ENCODE assay signal across 9 mouse cellular contexts in the genomic region with DNA sequence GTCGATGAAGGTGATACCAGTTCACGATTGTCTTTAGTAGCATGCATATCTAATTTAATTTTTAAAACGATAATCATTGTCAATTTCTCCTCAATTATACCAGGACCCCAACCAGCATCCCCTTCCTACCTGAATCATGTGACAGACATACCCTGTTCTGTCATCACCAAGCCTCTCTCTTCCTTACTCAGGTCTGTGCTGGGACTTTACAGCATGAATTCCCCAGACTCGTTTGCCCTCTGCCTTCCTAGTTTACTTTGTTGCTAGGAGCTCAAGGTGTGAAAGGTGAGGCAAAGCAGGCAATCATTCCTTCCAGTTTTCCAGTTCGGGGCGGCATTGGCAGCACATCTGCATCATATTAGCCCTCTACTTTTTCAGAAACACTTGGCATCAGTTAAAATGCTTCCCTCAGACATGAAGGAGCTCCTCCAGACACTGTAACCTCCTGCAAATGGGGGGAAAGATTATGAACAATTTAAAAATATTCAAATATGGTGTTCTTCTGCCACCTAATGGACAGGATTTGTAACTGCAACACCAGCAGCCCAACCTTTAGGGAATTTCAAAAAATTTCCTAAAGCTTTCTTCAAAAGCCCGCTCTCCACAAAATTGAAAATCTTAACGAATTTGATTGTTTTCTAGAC. TPM values are rescaled to one million over a fixed set of nuclear protein-coding genes. Genes with fewer than 3 reads are reported as not detected.
DNase-seq lines count a peak whose midpoint lies in the region; ATAC-seq and TF ChIP-seq lines count a peak whose summit lies in the region.
"Had no signal": no experiment of that assay in that cellular context is flagged by ENCODE, and none has a peak within 500 bp of the region (broad histone marks: within the 10 kb centered on the region; RNA-seq: fewer than 3 reads in every experiment).

No protein-coding gene starts in this region.

- peak; percentile 27 to 32 for DNase-seq in left cerebral cortex, postnatal 14 days (ENCODE audit: low spot score in 2 of 2)
- no peak for DNase-seq in left cerebral cortex, postnatal 4 days
- peak; percentile 2 for DNase-seq in Patski (ENCODE audit: low read depth, low spot score)
- DNase-seq in forebrain, embryonic 11.5 days (ENCODE audit: low spot score) = no peak
- peak; percentile 11 for DNase-seq in lung, postnatal 10 days
- DNase-seq in urinary bladder, postnatal 4 days (ENCODE audit: low spot score in 2 of 2) = no peak
- no peak for DNase-seq in thymus, adult 2 months

- no peak overlapping the region for H3K9ac ChIP-seq in forebrain, embryonic 11.5 days (ENCODE audit: low read length)
- 0 out of 2 replicates have a peak overlapping the region, but pooled peaks have one; percentile 23 for H3K9ac ChIP-seq in stomach, embryonic 16.5 days (ENCODE audit: low read length)

- intact Hi-C loops in left cerebral cortex, postnatal 14 days (cut with DNase I) = no loop called here
- intact Hi-C loops in left cerebral cortex, postnatal 4 days (cut with DNase I) = no loop called here

- H3K4me3 ChIP-seq in forebrain, embryonic 11.5 days (ENCODE audit: low read depth, low read length) = no peak overlapping the region
- no peak overlapping the region for H3K4me3 ChIP-seq in stomach, embryonic 16.5 days (replicated peaks; ENCODE audit: low read length)
- H3K4me3 ChIP-seq in thymus, adult 2 months (ENCODE audit: control insufficient read depth, insufficient read depth, low read length) = no peak overlapping the region

- POLR2A ChIA-PET in Patski (lab: Charles Lee) = interaction anchor here (0.6 kb wide), 1 partner anchor 59 kb away, joined by 3 read pairs; no protein-coding TSS in a partner anchor

- peak; percentile 65 for TF ChIP-seq CTCF in Patski (IDR thresholded peaks at IDR 0.05)
- no peak for TF ChIP-seq CTCF in thymus, adult 2 months (IDR thresholded peaks at IDR 0.05; ENCODE audit: borderline replicate concordance, control insufficient read depth, extremely low read depth, insufficient read depth, low read length, poor library complexity)

- no peak for TF ChIP-seq POLR2A in thymus, adult 2 months (IDR thresholded peaks at IDR 0.05; ENCODE audit: control insufficient read depth, extremely low read depth, insufficient read depth, low read length, poor library complexity)

- H3K27ac ChIP-seq in forebrain, embryonic 11.5 days (ENCODE audit: low read depth, low read length) = no peak overlapping the region
- no peak overlapping the region for H3K27ac ChIP-seq in stomach, embryonic 16.5 days (ENCODE audit: low read length)
- H3K27ac ChIP-seq in thymus, adult 2 months (ENCODE audit: control insufficient read depth, insufficient read depth, low read length) = no peak overlapping the region
- H3K27ac ChIP-seq: macrophage had no signal

- no peaks in the 10 kb centered on the region for H3K4me1 ChIP-seq in forebrain, embryonic 11.5 days (replicated peaks; ENCODE audit: control insufficient read depth, insufficient read depth, low read length)
- peaks cover 3% of the 10 kb centered on the region; the same call in 1 of the 2 replicates for H3K4me1 ChIP-seq in stomach, embryonic 16.5 days (ENCODE audit: control insufficient read depth, insufficient read depth, low read length)
- H3K4me1 ChIP-seq in thymus, adult 2 months (replicated peaks; ENCODE audit: control insufficient read depth, insufficient read depth, low read length) = no peaks in the 10 kb centered on the region

- CTCF ChIA-PET in Patski (lab: Charles Lee) = interaction anchor here (0.6 to 1.8 kb wide), 7 partner anchors 10 to 58 kb away, joined by 3 to 10 read pairs (median 3); no protein-coding TSS in a partner anchor

- H3K9me3 ChIP-seq in forebrain, embryonic 11.5 days (ENCODE audit: control insufficient read depth, low read length) = no peaks in the 10 kb centered on the region
- no peaks in the 10 kb centered on the region for H3K9me3 ChIP-seq in stomach, embryonic 16.5 days (replicated peaks; ENCODE audit: control insufficient read depth, low read length)

- no peaks in the 10 kb centered on the region for H3K36me3 ChIP-seq in forebrain, embryonic 11.5 days (ENCODE audit: control insufficient read depth, insufficient read depth, low read length)
- no peaks in the 10 kb centered on the region for H3K36me3 ChIP-seq in stomach, embryonic 16.5 days (ENCODE audit: control insufficient read depth, insufficient read depth, low read length)
- no peaks in the 10 kb centered on the region for H3K36me3 ChIP-seq in thymus, adult 2 months (ENCODE audit: control insufficient read depth, insufficient read depth, low read length)

- no peak for ATAC-seq in Patski
- peak; percentile 44; the same call in 1 of the 2 replicates for ATAC-seq in forebrain, embryonic 11.5 days (replicated peaks; ENCODE audit: low FRiP score)
- ATAC-seq in stomach, embryonic 16.5 days (ENCODE audit: insufficient read depth, low FRiP score) = no peak

- no peak overlapping the region for H3K4me2 ChIP-seq in forebrain, embryonic 11.5 days (ENCODE audit: low read depth, low read length, severe bottlenecking)
- H3K4me2 ChIP-seq in stomach, embryonic 16.5 days (ENCODE audit: low read depth, low read length) = no peak overlapping the region

- 56% methylated on average over 8 of the region's 8 CpGs for WGBS in forebrain, embryonic 11.5 days
- WGBS in stomach, embryonic 16.5 days = 42% methylated on average over 8 of the region's 8 CpGs
- 59% methylated on average over 8 of the region's 8 CpGs for WGBS in thymus, adult 2 months

- peaks cover 18% of the 10 kb centered on the region for H3K27me3 ChIP-seq in Patski
- no peaks in the 10 kb centered on the region for H3K27me3 ChIP-seq in forebrain, embryonic 11.5 days (ENCODE audit: control insufficient read depth, insufficient read depth, low read length)
- no peaks in the 10 kb centered on the region for H3K27me3 ChIP-seq in stomach, embryonic 16.5 days (ENCODE audit: control insufficient read depth, insufficient read depth, low read length)
- H3K27me3 ChIP-seq in thymus, adult 2 months (ENCODE audit: control insufficient read depth, insufficient read depth, low read length) = no peaks in the 10 kb centered on the region

- in situ Hi-C loops in Patski (cut with MboI; ENCODE audit: low pct_unique_long_range_greater_than_20kb) = no loop called here

RNA-seq across cellular contexts. Expression of a gene that starts 36.3 kb away (rescaled TPM):
- total RNA-seq in left cerebral cortex, postnatal 14 days (2021) = under 1 TPM; 0.30 to 0.42 TPM
- total RNA-seq in left cerebral cortex, postnatal 4 days (2021) = under 1 TPM; 0.22 to 0.24 TPM
- 0.09 TPM for polyA plus RNA-seq in Patski (2021)
- 0.35 and 0.56 TPM in 2 replicates for polyA plus RNA-seq in forebrain, embryonic 11.5 days (2014; fragmentation: Nextera tagmentation; extraction: Ambion mirVana)
- polyA plus RNA-seq in stomach, embryonic 16.5 days (2015; fragmentation: Nextera tagmentation; extraction: Ambion mirVana) = 3.0 and 3.3 TPM in 2 replicates
- 8.1 and 11.4 TPM in 2 replicates for polyA plus RNA-seq in thymus, adult 2 months (2012; rRNA removed)
- polyA plus RNA-seq: macrophage had no signal

RNA-seq across cellular contexts. Expression of a gene that starts 49.4 kb away (rescaled TPM):
- total RNA-seq in left cerebral cortex, postnatal 14 days (2021) = 100 to 1,000 TPM; 104 to 124 TPM
- total RNA-seq in left cerebral cortex, postnatal 4 days (2021) = 100 to 1,000 TPM; 119 to 122 TPM
- polyA plus RNA-seq in Patski (2021) = 194 TPM
- 160 and 167 TPM in 2 replicates for polyA plus RNA-seq in forebrain, embryonic 11.5 days (2014; fragmentation: Nextera tagmentation; extraction: Ambion mirVana)
- polyA plus RNA-seq in stomach, embryonic 16.5 days (2015; fragmentation: Nextera tagmentation; extraction: Ambion mirVana) = 304 and 322 TPM in 2 replicates
- polyA plus RNA-seq in thymus, adult 2 months (2012; rRNA removed) = 181 and 216 TPM in 2 replicates

Comparison
In these comparisons a context has a peak if more than half of its experiments do, and no peak if none do; other contexts are left out.
1. DNase-seq: peak in left cerebral cortex, postnatal 14 days (2 of 2), Patski (single experiment) and lung, postnatal 10 days (single experiment); none in left cerebral cortex, postnatal 4 days (single experiment), forebrain, embryonic 11.5 days (single experiment), urinary bladder, postnatal 4 days (0 of 2) and thymus, adult 2 months (single experiment).